Mouse (Mus musculus): ENCODE data around the gene Ttll4. TPM values are rescaled to one million over a fixed set of nuclear protein-coding genes. Genes with fewer than 3 reads are reported as not detected.

Gene Ttll4
- total RNA-seq, 2 experiments from 2014 or later, result 11.7 to 19.7 TPM

DNA sequence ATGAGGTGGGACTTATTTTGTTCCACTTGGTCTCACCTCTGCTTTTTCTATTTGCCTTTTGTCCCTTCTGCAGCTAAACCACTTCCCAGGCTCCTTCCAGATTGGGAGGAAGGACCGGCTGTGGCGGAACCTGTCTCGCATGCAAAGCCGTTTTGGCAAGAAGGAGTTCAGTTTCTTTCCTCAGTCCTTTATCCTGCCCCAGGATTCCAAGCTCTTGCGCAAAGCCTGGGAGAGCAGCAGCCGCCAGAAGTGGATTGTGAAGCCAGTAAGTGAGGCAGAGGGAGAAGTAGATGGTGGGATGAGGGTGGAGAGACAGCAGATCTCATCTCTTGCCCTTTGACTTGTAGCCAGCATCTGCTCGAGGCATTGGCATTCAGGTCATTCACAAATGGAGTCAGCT, 25.6 kb downstream of the Ttll4 start:
- H3K27ac ChIP-seq, result no peak overlapping the region
- DNase-seq, result no peak
- TF ChIP-seq CTCF (IDR thresholded peaks at IDR 0.05), result no peak
- intact Hi-C loops (cut with DNase I), result no loop called here
- no peak overlapping the region for H3K4me3 ChIP-seq

DNA sequence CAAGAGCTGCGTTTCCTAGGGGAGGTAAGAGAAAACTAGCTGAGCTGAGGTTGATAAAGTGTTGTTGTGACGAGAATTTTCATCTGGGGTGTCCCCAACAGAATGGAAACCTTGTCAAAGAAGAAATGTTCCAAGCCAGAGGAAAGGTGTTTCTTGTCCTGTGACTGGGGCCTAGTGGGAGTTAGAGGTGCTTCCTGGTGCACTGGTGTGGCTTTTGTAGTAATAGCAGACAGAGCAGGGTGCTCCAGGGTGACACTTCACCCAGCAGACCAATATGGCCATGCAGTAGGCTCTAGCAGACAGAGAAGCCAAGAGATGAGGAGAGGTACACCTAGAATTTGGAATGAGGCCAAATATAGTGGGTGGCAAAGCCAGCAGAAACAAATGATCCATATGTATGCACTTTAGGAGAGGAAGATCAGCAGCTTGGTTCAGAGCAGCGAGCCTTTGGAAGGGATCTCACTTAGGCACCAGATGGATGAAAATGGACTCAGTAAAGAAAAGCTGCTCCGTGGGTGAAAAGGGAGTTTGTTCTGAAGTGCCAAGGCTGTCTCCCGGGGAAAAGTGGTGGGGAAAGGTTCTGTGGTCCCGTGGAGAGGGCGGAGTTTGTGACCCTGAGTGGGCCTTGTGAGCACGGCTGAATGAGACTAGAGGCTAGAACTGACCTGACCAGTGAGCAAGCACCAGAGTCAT, 32.5 kb downstream of the Ttll4 start:
- no peak for DNase-seq
- intact Hi-C loops (cut with DNase I), result no loop called here
- TF ChIP-seq CTCF (IDR thresholded peaks at IDR 0.05), result no peak
- no peak overlapping the region for H3K27ac ChIP-seq
- no peak overlapping the region for H3K4me3 ChIP-seq

DNA sequence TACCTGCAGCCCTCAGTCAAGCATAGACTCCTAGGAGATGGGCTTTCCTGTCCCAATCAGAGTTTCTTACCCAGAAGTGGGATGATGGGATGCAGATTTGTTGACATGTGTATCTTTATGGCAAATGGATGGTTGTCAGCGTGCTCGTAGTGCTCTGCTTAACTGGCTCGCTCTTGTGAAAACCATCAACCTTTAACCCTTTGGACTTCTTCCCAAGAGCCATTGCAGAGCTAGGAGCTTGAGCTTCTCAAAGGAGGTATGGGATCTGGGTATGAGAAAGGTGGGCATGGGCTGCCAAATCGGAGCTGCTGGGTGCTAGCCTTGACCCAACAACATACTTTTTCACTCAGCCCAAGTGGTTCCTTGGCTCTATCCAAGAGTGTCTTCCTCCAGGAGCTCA, 34.3 kb downstream of the Ttll4 start:
- intact Hi-C loops (cut with DNase I), result no loop called here
- Histone ChIP-seq H3K27ac (no peak overlapping the region), H3K4me3 (no peak overlapping the region)
- TF ChIP-seq CTCF (IDR thresholded peaks at IDR 0.05), result no peak
- no peak for DNase-seq

DNA sequence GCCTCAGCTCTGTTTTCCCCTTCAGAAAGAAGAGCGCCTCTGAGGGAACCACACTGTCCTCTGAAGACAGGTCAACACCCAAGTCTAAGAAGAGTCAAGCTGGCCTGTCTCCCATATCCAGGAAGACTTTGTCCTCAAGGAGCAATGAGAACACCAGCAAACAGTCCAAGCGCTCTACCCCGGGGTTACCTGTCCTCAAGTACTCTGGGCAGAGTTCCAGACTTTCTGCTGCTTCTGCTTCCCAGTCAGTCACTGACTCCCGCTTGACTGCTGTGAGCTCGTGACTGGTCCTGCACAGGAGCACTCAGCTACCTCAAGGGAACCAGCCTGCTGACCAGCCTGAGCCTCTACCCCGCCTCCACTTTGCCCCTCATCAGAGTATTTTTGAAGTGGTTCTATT, 35.9 kb downstream of the Ttll4 start:
- intact Hi-C loops (cut with DNase I), result no loop called here
- no peak for TF ChIP-seq CTCF (IDR thresholded peaks at IDR 0.05)

DNA sequence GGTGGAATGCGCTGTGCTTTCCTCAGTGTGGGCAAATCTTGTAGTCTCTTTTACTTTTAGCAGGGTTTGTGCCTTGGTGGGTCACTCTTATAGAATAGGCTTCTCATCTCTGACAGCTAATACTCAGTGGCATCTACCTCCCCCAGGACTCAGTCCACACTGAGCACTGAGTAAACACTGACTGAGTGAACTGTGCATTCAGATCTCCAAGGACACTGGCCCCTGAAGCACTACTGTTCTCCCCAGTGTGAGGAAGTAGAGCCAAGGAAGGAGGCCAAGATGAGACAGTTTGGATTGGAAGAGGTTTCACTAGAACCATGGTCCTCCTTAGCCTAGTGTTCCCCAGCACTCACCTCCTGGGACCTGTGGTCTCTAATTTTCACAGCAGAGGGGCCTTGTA, 36.8 kb downstream of the Ttll4 start:
- H3K4me3 ChIP-seq, result no peak overlapping the region
- no peak for DNase-seq
- TF ChIP-seq CTCF (IDR thresholded peaks at IDR 0.05), result no peak
- H3K27ac ChIP-seq, result no peak overlapping the region; the same call in 1 of the 2 replicates
- intact Hi-C loops (cut with DNase I), result no loop called here

More for the DNA sequence above, 35.9 kb downstream of the Ttll4 start:
- Histone ChIP-seq H3K4me3 (no peak overlapping the region), H3K27ac (no peak overlapping the region)
- no peak for DNase-seq

DNA sequence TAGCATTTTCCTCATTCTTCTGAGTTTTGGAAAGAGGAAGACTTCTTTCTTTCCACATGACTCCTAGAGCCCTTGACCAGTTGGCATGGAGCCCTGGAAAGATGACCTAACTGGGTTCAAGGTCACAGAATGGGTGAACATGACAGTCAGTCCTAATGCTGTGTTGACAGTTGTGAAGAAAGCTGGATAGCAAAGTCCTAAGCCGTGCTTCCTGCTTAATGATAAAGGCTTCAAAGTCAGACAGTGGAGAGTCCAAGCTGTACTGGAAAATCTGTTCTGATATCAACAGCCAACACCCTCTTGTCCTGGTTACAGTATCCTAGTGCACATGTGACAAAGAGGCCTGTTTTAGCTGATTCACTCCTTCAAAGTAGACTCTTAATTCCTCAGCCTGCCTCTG, 37.2 kb downstream of the Ttll4 start:
- intact Hi-C loops (cut with DNase I), result no loop called here
- no peak overlapping the region for H3K4me3 ChIP-seq
- no peak for DNase-seq
- H3K27ac ChIP-seq, result no peak overlapping the region; the same call in 1 of the 2 replicates
- TF ChIP-seq CTCF (IDR thresholded peaks at IDR 0.05), result no peak

DNA sequence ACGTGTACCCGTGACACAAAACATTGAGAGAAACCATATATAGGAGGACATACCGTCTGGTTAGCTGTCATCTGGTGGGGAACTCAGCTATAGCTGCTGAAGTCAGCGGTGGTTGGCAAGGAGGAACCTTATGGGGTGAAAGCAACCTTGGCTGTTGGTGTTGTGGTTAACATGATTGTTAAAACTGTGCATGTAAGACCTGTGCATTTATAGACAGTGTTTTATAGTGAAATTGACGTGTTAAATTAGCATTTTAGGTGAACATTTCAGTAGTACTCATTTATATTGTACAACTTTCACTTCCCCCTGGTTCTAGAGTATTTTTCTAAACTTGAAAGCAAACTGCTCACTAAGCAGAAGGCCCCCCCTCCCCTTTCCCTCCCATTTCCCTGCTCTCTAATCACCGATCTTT, 40.6 kb downstream of the Ttll4 start:
- Histone ChIP-seq H3K4me3 (no peak overlapping the region), H3K27ac (no peak overlapping the region)
- intact Hi-C loops (cut with DNase I), result no loop called here
- no peak for DNase-seq
- no peak for TF ChIP-seq CTCF (IDR thresholded peaks at IDR 0.05)

DNA sequence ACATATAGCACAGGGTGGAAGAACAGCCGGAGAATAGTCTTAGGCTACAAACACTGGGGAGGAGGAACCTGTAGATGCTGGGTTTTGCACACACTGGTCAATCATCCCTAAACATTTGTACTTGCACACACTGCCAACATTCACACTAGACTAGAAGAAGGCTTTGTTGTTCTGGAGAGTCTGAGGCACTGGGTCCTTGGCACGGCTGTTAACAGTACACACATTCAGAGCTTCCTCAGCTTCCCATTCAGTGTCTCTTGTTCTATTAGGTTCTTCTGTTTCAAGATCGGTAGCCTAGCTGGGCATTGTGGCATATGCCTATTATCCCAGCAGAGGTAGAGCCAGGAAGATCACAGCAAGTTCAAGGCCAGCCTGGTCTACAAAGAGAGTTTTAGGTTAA, 42.6 kb downstream of the Ttll4 start:
- H3K27ac ChIP-seq, result no peak overlapping the region
- DNase-seq, result no peak
- no peak overlapping the region for H3K4me3 ChIP-seq
- TF ChIP-seq CTCF (IDR thresholded peaks at IDR 0.05), result no peak
- intact Hi-C loops (cut with DNase I), result no loop called here

DNA sequence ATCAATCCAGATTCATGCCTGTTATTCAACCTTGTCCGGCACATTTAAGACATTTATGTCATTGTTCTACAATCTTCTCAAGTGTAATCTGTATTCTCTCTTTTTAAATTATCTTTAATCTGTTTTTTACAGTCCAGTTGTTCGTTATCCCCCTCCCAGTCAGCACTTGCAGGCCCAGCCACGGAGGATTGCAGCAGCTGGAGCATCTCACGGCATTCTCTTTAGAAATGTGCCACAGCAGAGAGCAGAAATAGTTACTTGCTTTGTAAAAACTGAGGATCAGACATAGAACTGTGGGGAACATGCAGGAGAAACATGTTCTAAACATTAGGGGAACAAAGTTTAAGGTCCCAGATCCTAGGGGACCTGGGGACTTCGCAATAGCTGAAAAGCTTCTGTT, 43.5 kb downstream of the Ttll4 start:
- Histone ChIP-seq H3K4me3 (no peak overlapping the region), H3K27ac (no peak overlapping the region)
- TF ChIP-seq CTCF (IDR thresholded peaks at IDR 0.05), result no peak
- DNase-seq, result no peak
- intact Hi-C loops (cut with DNase I), result no loop called here

DNA sequence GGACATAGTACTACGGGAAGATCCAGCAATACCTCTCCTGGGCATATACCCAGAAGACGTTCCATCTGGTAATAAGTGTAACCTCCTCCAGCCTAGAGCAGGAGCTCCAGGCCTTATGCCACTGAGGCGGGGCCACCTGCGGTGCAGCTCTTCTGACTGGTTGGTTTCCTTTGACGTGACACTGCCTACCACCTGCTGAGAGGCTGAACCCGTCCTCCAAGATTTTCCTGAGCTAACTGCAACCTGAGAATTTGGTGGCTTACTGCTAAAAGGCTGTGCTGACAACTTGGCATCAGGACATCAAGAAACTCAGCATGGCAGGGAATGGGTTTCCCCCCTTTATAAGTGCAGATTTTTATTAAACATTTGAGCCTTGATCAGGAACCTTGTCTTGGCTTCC, 48.0 kb downstream of the Ttll4 start:
- no peak for TF ChIP-seq CTCF (IDR thresholded peaks at IDR 0.05)
- Histone ChIP-seq H3K27ac (no peak overlapping the region), H3K4me3 (no peak overlapping the region)
- no peak for DNase-seq
- intact Hi-C loops (cut with DNase I), result no loop called here

DNA sequence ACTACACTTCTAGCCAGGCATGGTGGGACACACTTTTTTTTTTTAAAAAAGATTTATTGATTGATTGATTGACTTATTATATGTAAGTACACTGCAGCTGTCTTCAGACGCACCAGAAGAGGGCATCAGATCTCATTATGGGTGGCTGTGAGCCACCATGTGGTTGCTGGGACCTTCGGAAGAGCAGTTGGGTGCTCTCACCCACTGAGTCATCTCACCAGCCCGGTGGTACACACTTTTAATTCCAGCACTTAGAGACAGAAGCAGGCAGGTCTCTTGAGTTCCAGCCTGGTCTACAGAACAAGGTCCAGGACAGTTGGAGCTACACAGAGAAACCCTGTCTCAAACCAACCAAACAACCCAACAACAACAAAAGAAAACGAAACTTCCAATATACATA, 50.5 kb downstream of the Ttll4 start:
- TF ChIP-seq CTCF (IDR thresholded peaks at IDR 0.05), result peak; percentile 40
- DNase-seq, result no peak
- Histone ChIP-seq H3K27ac (peak overlapping the region; percentile 97), H3K4me3 (no peak overlapping the region)
- intact Hi-C loops (cut with DNase I), result loop anchor here (5.0 to 10.0 kb wide), 2 partner anchors 47 to 50 kb away; partner anchors contain the start of gene Ttll4

DNA sequence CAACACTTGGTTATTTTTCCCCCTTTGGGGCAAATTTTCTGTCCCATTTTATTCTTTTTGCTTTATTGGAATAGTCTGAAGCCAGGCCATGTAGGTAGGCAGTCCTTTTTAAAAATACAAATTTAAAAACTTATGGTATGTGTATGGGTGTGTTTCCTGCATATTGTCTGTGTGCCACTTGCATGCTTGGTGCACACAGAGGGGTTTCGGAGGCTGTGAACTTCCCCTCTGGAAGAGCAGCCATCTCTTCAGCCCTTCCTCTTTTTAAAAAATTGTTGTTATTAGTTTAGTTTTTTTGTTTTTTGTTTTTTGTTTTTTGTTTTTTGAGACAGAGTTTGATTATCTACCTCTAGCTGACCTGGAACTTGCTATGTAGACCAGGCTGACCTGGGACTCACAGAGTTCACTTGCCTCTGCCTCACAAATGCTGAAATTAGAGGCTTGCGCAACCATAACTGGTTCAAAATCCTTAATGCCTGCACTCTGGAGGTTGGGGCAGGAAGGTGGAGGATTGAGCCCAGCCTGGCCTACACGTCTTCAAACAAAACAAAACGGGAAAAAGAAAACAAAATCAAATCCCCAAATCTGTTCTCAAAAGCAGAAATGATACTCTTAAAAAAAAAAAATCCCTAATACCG, 51.0 kb downstream of the Ttll4 start:
- H3K27ac ChIP-seq, result peak overlapping the region; percentile 97
- intact Hi-C loops (cut with DNase I), result loop anchor here (5.0 to 10.0 kb wide), 2 partner anchors 48 to 50 kb away; partner anchors contain the start of gene Ttll4
- H3K4me3 ChIP-seq, result peak overlapping the region; percentile 78
- no peak for TF ChIP-seq CTCF (IDR thresholded peaks at IDR 0.05)
- DNase-seq, result no peak

DNA sequence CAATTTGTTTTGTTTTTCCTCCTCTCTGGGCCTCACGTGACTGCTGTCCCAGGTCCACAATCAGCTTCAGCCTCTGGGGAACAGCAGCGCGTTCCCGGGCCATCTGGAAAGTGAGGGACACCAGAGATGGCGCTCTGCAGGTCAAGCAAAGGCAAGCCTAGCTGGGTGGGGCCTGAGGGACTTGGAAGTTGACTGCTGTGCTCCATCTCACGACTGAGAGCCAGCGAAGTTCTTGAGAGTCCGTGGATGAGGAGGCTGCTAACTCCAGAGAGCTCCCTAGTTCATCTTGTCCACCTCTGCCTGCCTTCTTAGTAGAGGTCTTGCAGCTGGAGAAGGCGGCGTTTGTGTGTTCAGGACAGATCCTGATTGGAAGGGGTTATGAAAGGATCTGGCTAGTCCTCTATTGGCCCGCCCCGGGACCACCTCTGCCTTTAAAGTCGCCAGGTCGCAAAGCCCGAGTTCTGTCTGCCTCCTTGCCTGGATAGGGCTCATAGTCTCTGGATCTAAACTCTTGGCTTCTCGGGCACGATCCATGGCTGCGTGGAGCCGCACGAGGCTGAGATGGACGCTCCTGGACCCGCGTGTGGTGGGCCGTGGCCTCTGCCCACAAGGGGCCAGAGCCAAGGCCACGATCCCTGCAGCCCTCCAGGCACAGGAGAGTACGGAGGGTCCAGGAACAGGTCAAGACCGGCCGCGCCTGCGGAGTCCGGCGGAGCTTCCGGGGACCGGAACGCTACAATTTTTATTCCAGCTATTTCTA, 51.7 kb downstream of the Ttll4 start, which contains the start of gene Cyp27a1:
TSS of gene Cyp27a1 (plus strand) at position 476 of the 760 bp plus-strand sequence.
- peak; percentile 52 for TF ChIP-seq CTCF (IDR thresholded peaks at IDR 0.05)
- peak; percentile 91 for DNase-seq
- Histone ChIP-seq H3K4me3 (peak within 1 kb of the TSS; percentile 78), H3K27ac (peak within 1 kb of the TSS; percentile 97)
- intact Hi-C loops (cut with DNase I), result loop anchor here (5.0 to 10.0 kb wide), 2 partner anchors 48 to 49 kb away; partner anchors contain the start of gene Ttll4

All from gastrocnemius, adult 2 months (tissue).